Mouse (Mus musculus) embryonic facial prominence, embryonic 13.5 days (tissue): ENCODE data around the gene Arhgap18. TPM values are rescaled to one million over a fixed set of nuclear protein-coding genes. Genes with fewer than 3 reads are reported as not detected.

Experiments
- ATAC-seq: fragments of 200-750 bp; cut with Nextera tagmentation; 2 replicates; pipeline ENCODE4 v1.8.0; 2017; ENCODE audit warnings: low read depth; ENCODE audit not compliant: insufficient number of reproducible peaks, insufficient read depth, low FRiP score, low TSS enrichment
- H3K27ac ChIP-seq: fragments of 300-500 bp; sonication (generic); 2 replicates; pipeline ENCODE4 v1.5.1; 2015; ENCODE audit warnings: moderate library complexity, mild to moderate bottlenecking, inconsistent platforms
- H3K27me3 ChIP-seq: fragments of 300-500 bp; sonication (generic); 2 replicates; pipeline ENCODE4 v1.6.1; 2015; ENCODE audit warnings: mild to moderate bottlenecking, inconsistent platforms
- H3K36me3 ChIP-seq: fragments of 300-500 bp; sonication (generic); 2 replicates; pipeline ENCODE4 v1.6.1; 2015; ENCODE audit warnings: mild to moderate bottlenecking, inconsistent platforms
- H3K4me1 ChIP-seq: fragments of 300-500 bp; sonication (generic); 2 replicates; pipeline ENCODE4 v1.6.1; 2015; ENCODE audit warnings: inconsistent platforms
- H3K4me2 ChIP-seq: fragments of 300-500 bp; sonication (generic); 2 replicates; pipeline ENCODE4 v1.6.1; 2015; ENCODE audit warnings: moderate library complexity, mild to moderate bottlenecking, inconsistent platforms
- H3K4me3 ChIP-seq: fragments of 300-500 bp; sonication (generic); 2 replicates; pipeline ENCODE4 v1.5.1; 2015; ENCODE audit warnings: mild to moderate bottlenecking, inconsistent platforms
- H3K9ac ChIP-seq: fragments of 300-500 bp; sonication (generic); 2 replicates; pipeline ENCODE4 v1.6.1; 2015; ENCODE audit warnings: mild to moderate bottlenecking, inconsistent platforms
- H3K9me3 ChIP-seq: fragments of 300-500 bp; sonication (generic); 2 replicates; pipeline ENCODE4 v1.6.1; 2016; ENCODE audit warnings: inconsistent platforms
- WGBS: fragments of 180-500 bp; shearing (Covaris S2); methylation state at CpG from one replicate; pipeline ENCODE4 v1.1.7; 2015; ENCODE audit warnings: mixed read lengths; 5-methylcytosine and 5-hydroxymethylcytosine counted together
- polyA plus RNA-seq: library from polyadenylated mRNA; unstranded; fragments of >200 nt; fragmentation: Nextera tagmentation; extraction: Ambion mirVana; gene quantifications from 2 replicates; pipeline ENCODE4 v1.2.1, GENCODE M21; 2015

The Arhgap18 gene
- polyA plus RNA-seq, 1 experiment from 2014 or later, result 23.3 TPM

- Histone ChIP-seq H3K4me1 (peaks cover 13% of the 10 kb centered on the region; the same call in 1 of the 2 replicates), H3K27ac (no peak overlapping the region), H3K9me3 (no peaks in the 10 kb centered on the region), H3K36me3 (no peaks in the 10 kb centered on the region), H3K27me3 (no peaks in the 10 kb centered on the region), H3K4me3 (no peak overlapping the region), H3K9ac (no peak overlapping the region), H3K4me2 (no peak overlapping the region)
- no peak for ATAC-seq
- 83% methylated on average over 4 of the region's 4 CpGs for WGBS
Observed at GRCm38 (mm10) chr10:26761103-26761502, 7.9 kb downstream of the Arhgap18 start.

DNA sequence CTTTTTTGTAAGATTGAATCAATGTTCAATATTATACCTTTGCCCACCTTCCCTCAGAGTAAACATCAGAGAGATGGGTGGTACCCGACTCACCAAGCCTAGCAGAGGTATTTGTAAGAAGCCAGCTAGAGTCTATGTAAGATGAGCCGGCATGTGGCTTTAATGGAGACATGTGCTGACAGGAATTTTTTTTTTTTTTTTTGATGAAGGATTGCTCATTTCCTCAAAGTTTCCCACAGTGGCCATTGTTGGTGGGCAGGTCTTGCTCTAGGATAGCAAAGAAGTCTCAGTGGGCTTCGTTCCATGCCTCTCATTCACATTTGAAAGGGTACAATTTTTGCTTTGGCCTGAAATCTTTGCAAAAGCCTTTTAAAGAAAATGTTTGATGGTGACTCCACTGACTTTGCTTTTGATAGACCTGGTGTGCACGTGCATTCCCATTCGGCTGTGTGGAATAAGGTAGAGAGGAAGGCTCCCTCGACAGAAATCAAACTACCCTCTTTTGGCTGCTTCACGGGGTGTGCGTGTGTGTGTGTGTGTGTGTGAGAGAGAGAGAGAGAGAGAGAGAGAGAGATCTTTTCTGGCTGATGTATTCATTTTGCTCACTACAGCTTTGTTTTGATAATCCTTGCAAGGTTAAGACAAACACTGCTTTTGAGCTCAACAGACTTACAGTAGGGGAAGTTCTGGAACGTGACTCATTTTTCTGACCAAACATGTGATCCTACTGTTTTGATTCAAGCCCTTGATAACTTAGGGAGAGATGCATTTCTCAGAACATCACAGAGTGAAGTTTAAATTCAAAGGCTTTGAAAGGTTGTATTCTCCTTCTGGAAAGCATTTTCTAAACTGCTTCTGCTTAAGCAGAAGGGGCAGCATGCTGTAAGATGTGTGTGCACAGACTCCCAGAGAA is 9.0 kb downstream of the Arhgap18 start:
- ATAC-seq, result no peak
- no peak overlapping the region for H3K4me2 ChIP-seq

GRCm38 (mm10) chr10:26767196-26767595 is 14.0 kb downstream of the Arhgap18 start:
- peaks cover 7% of the 10 kb centered on the region; the same call in 1 of the 2 replicates for H3K4me1 ChIP-seq
- no peak overlapping the region for H3K4me3 ChIP-seq
- H3K36me3 ChIP-seq, result no peaks in the 10 kb centered on the region
- H3K9ac ChIP-seq, result no peak overlapping the region
- WGBS, result 76% methylated on average over 3 of the region's 3 CpGs
- no peak for ATAC-seq
- H3K27me3 ChIP-seq, result no peaks in the 10 kb centered on the region
- H3K9me3 ChIP-seq, result no peaks in the 10 kb centered on the region
- H3K27ac ChIP-seq, result no peak overlapping the region
- no peak overlapping the region for H3K4me2 ChIP-seq

More for the DNA sequence above, 9.0 kb downstream of the Arhgap18 start:
- no peak overlapping the region for H3K27ac ChIP-seq
- WGBS, result 42% methylated on average over 9 of the region's 9 CpGs
- H3K9me3 ChIP-seq, result no peaks in the 10 kb centered on the region
- H3K9ac ChIP-seq, result no peak overlapping the region
- no peaks in the 10 kb centered on the region for H3K36me3 ChIP-seq
- H3K27me3 ChIP-seq, result no peaks in the 10 kb centered on the region
- peaks cover 13% of the 10 kb centered on the region; the same call in 1 of the 2 replicates for H3K4me1 ChIP-seq
- no peak overlapping the region for H3K4me3 ChIP-seq

- ATAC-seq, result no peak
- no peak overlapping the region for H3K9ac ChIP-seq
- H3K36me3 ChIP-seq, result no peaks in the 10 kb centered on the region
- no peaks in the 10 kb centered on the region for H3K27me3 ChIP-seq
- H3K9me3 ChIP-seq, result no peaks in the 10 kb centered on the region
- WGBS, result 76% methylated on average over 2 of the region's 2 CpGs
- H3K27ac ChIP-seq, result no peak overlapping the region
- no peak overlapping the region for H3K4me2 ChIP-seq
- peaks cover 12% of the 10 kb centered on the region for H3K4me1 ChIP-seq
- no peak overlapping the region for H3K4me3 ChIP-seq
Observed at GRCm38 (mm10) chr10:26768943-26769342, 15.7 kb downstream of the Arhgap18 start.

- no peak overlapping the region for H3K4me3 ChIP-seq
- no peak for ATAC-seq
- H3K27me3 ChIP-seq, result no peaks in the 10 kb centered on the region; the same call in 1 of the 2 replicates
- H3K4me1 ChIP-seq, result peaks cover 12% of the 10 kb centered on the region
- H3K4me2 ChIP-seq, result no peak overlapping the region
- no peaks in the 10 kb centered on the region for H3K9me3 ChIP-seq
- H3K9ac ChIP-seq, result no peak overlapping the region
- 88% methylated on average over 8 of the region's 8 CpGs for WGBS
- no peaks in the 10 kb centered on the region for H3K36me3 ChIP-seq
- H3K27ac ChIP-seq, result no peak overlapping the region
Observed at GRCm38 (mm10) chr10:26770035-26770434, 16.8 kb downstream of the Arhgap18 start.

GRCm38 (mm10) chr10:26771938-26772623 is 18.9 kb downstream of the Arhgap18 start:
- ATAC-seq, result peak; percentile 92

GRCm38 (mm10) chr10:26772624-26773540 is 19.7 kb downstream of the Arhgap18 start:
- peak overlapping the region; percentile 72 for H3K9ac ChIP-seq
- peak overlapping the region; percentile 92 for H3K4me2 ChIP-seq
- H3K9me3 ChIP-seq, result no peaks in the 10 kb centered on the region
- H3K4me1 ChIP-seq, result peaks cover 12% of the 10 kb centered on the region
- no peaks in the 10 kb centered on the region; the same call in 1 of the 2 replicates for H3K27me3 ChIP-seq
- H3K4me3 ChIP-seq, result peak overlapping the region; percentile 60
- ATAC-seq, result peak; percentile 73
- WGBS, result 2% methylated on average over 22 of the region's 22 CpGs
- peak overlapping the region; percentile 80 for H3K27ac ChIP-seq
- no peaks in the 10 kb centered on the region for H3K36me3 ChIP-seq

More at GRCm38 (mm10) chr10:26771938-26772623, 18.9 kb downstream of the Arhgap18 start:
- no peaks in the 10 kb centered on the region for H3K9me3 ChIP-seq
- H3K4me2 ChIP-seq, result peak overlapping the region; percentile 92
- peaks cover 12% of the 10 kb centered on the region for H3K4me1 ChIP-seq
- 7% methylated on average over 15 of the region's 15 CpGs for WGBS
- H3K9ac ChIP-seq, result peak overlapping the region; percentile 72
- H3K36me3 ChIP-seq, result no peaks in the 10 kb centered on the region
- peak overlapping the region; percentile 80 for H3K27ac ChIP-seq
- no peaks in the 10 kb centered on the region; the same call in 1 of the 2 replicates for H3K27me3 ChIP-seq
- H3K4me3 ChIP-seq, result peak overlapping the region; percentile 60

DNA sequence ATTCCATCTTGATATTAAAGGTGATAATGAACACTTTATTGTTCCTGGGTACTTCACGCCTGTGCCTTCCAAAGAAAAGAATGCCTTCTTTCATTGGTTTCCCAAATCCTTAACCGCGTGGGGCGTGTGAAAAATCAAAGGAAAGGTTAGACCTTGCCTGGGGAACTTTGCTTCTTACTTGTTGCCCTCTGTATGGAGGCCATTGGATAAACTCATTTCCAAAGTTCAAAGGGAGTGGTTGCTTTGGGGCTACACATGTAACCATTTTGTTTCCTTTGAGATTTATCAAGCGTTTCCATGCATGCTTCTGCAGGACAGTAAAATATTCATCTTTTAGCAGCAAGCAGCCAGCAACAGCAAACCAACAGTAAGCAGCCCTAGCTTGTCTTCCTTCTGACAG is 20.3 kb downstream of the Arhgap18 start:
- WGBS, result 25% methylated on average over 5 of the region's 5 CpGs
- Histone ChIP-seq H3K9ac (peak overlapping the region; percentile 32; the same call in 1 of the 2 replicates), H3K4me3 (peak overlapping the region; percentile 60), H3K36me3 (no peaks in the 10 kb centered on the region), H3K9me3 (no peaks in the 10 kb centered on the region), H3K27me3 (no peaks in the 10 kb centered on the region; the same call in 1 of the 2 replicates), H3K4me1 (peaks cover 12% of the 10 kb centered on the region), H3K27ac (0 out of 2 replicates have a peak overlapping the region, but pooled peaks have one; percentile 80), H3K4me2 (peak overlapping the region; percentile 92)
- no peak for ATAC-seq

DNA sequence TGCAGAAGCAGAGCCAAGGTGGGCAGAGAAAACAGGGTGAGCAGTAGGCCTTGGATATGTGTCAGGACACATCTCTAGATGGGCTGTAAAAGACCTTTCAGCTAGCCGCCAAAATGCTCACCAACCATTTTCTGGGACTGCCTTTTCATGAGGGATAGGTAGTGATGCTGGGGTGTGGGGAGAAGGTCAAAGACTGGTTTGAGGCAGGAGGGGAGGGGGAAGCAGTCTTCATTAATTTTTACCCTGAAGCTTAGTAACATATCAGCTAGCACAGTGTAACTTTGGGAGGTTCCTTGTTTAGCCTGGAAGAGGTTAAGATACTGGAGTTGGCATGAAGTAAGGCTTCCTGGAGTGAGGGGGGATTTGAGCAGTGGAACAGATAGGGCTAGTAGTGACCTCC is 21.0 kb downstream of the Arhgap18 start:
- WGBS, result 66% methylated on average over 1 of the region's 1 CpGs
- no peaks in the 10 kb centered on the region for H3K9me3 ChIP-seq
- H3K27ac ChIP-seq, result no peak overlapping the region
- H3K36me3 ChIP-seq, result no peaks in the 10 kb centered on the region
- peak overlapping the region; percentile 92 for H3K4me2 ChIP-seq
- H3K9ac ChIP-seq, result 0 out of 2 replicates have a peak overlapping the region, but pooled peaks have one; percentile 32
- no peaks in the 10 kb centered on the region; the same call in 1 of the 2 replicates for H3K27me3 ChIP-seq
- H3K4me3 ChIP-seq, result 0 out of 2 replicates have a peak overlapping the region, but pooled peaks have one; percentile 60
- no peak for ATAC-seq
- peaks cover 12% of the 10 kb centered on the region for H3K4me1 ChIP-seq

GRCm38 (mm10) chr10:26776443-26776842 is 23.2 kb downstream of the Arhgap18 start:
- no peak overlapping the region for H3K4me3 ChIP-seq
- no peak for ATAC-seq

DNA sequence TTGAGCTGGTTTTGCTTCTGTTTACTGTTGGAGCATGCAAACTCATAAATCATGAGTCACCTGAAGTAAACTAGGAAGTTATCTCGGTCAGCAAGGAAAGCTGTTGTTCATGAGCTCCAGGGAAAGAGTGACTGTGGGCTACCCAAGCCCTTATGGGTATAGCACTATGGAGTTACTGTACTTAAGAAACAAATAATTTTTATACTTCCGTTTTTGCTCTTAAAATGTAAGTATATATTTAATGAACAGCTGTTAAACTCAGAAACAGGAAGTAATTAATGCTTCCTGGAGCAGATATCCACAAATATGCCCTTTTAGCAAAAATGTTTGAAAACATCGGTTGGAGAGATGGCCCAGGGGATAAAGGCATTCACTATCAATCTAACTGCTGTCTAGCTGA is 27.4 kb downstream of the Arhgap18 start:
- no peaks in the 10 kb centered on the region for H3K4me1 ChIP-seq
- H3K9me3 ChIP-seq, result no peaks in the 10 kb centered on the region
- H3K4me3 ChIP-seq, result no peak overlapping the region
- WGBS, result 56% methylated on average over 3 of the region's 3 CpGs
- no peaks in the 10 kb centered on the region for H3K27me3 ChIP-seq
- no peak overlapping the region for H3K27ac ChIP-seq
- H3K4me2 ChIP-seq, result no peak overlapping the region
- no peaks in the 10 kb centered on the region for H3K36me3 ChIP-seq
- no peak overlapping the region for H3K9ac ChIP-seq
- no peak for ATAC-seq

More at GRCm38 (mm10) chr10:26776443-26776842, 23.2 kb downstream of the Arhgap18 start:
- H3K36me3 ChIP-seq, result no peaks in the 10 kb centered on the region
- H3K9ac ChIP-seq, result no peak overlapping the region
- peaks cover 12% of the 10 kb centered on the region for H3K4me1 ChIP-seq
- H3K27me3 ChIP-seq, result no peaks in the 10 kb centered on the region; the same call in 1 of the 2 replicates
- no peak overlapping the region for H3K27ac ChIP-seq
- H3K9me3 ChIP-seq, result no peaks in the 10 kb centered on the region
- H3K4me2 ChIP-seq, result no peak overlapping the region
